Mouse (Mus musculus): ENCODE data around the gene Scgb1b11. TPM values are rescaled to one million over a fixed set of nuclear protein-coding genes. Genes with fewer than 3 reads are reported as not detected.
"Not testable (repeated sequence)": the region's sequence is repeated elsewhere in the genome, so short reads cannot be mapped to it uniquely, and the experiment has no call there.

Gene Scgb1b11
- not detected in 2 replicates for polyA plus RNA-seq (2015; fragmentation: Nextera tagmentation; extraction: Ambion mirVana)

GRCm38 (mm10) chr7:32222540-32222939, at the start of gene Scgb1b11:
Gene Scgb1b11 (plus strand): TSS chr7:32222840.
- H3K9ac ChIP-seq; H3K9me3 ChIP-seq; H3K4me2 ChIP-seq; H3K4me3 ChIP-seq; H3K36me3 ChIP-seq; H3K4me1 ChIP-seq (replicated peaks); H3K27me3 ChIP-seq; H3K27ac ChIP-seq (replicated peaks); ATAC-seq (ENCODE audit: low read depth): not testable (repeated sequence)
- WGBS, result no CpG with 5 or more reads among the region's 2 CpGs

GRCm38 (mm10) chr7:32211045-32211444, 11.6 kb upstream of the Scgb1b11 start, which contains the start of gene Scgb2b11:
Gene Scgb2b11 (minus strand): TSS chr7:32211145.
- not testable (repeated sequence) for H3K4me2 ChIP-seq; H3K9me3 ChIP-seq; H3K4me3 ChIP-seq; H3K27ac ChIP-seq (replicated peaks); H3K4me1 ChIP-seq (replicated peaks); H3K36me3 ChIP-seq; H3K27me3 ChIP-seq; ATAC-seq (ENCODE audit: low read depth); H3K9ac ChIP-seq
- 81% methylated on average over 2 of the region's 2 CpGs for WGBS

Other genes with a start within 250 kb of the Scgb1b11 start
- not detected in 2 replicates for gene Scgb1b10, start 122.0 kb upstream of the Scgb1b11 start, polyA plus RNA-seq (2015; fragmentation: Nextera tagmentation; extraction: Ambion mirVana)
- gene Scgb2b11, start 11.7 kb upstream of the Scgb1b11 start, polyA plus RNA-seq (2015; fragmentation: Nextera tagmentation; extraction: Ambion mirVana), result not detected in 2 replicates
- gene Scgb2b12, start 104.4 kb downstream of the Scgb1b11 start, polyA plus RNA-seq (2015; fragmentation: Nextera tagmentation; extraction: Ambion mirVana), result not detected in 2 replicates
- not detected in 2 replicates for gene Scgb1b12, start 111.3 kb downstream of the Scgb1b11 start, polyA plus RNA-seq (2015; fragmentation: Nextera tagmentation; extraction: Ambion mirVana)
- gene Scgb1b29, start 218.7 kb downstream of the Scgb1b11 start, polyA plus RNA-seq (2015; fragmentation: Nextera tagmentation; extraction: Ambion mirVana), result not detected in 2 replicates